Mouse (Mus musculus) testis, postnatal 14 days (tissue): ENCODE measurements around the gene Gucy2c.
"Not testable (repeated sequence)": the region's sequence is repeated elsewhere in the genome, so short reads cannot be mapped to it uniquely, and the experiment has no call there.

Source experiments
- DNase-seq: peaks from one replicate; pipeline ENCODE4 v3.0.0; 2021; ENCODE audit warnings: low spot score

Gene Gucy2c

GRCm38 (mm10) chr6:136803093-136803738, 21.7 kb upstream of the Gucy2c start:
- no peak for DNase-seq

GRCm38 (mm10) chr6:136801274-136801673, 19.7 kb upstream of the Gucy2c start:
- no peak for DNase-seq

DNA sequence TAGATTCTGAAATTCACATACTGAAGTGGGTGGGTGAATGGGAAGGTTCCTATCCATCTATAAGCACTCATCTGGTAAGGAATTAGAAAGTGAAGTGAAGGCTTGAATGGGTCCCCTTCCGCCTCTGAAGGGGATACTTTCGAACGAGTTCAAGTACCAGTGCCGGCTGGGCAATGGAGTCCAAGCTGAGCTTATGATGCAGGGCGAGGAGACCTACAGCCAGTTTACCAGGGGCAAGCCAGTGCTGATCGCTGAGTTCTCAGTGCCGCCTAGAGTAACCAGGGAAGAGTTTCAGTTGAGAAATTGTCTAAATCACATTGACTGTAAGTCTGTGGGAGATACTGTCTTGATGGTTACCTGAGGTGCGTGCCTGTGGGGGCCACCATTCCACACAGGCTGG, 19.1 kb upstream of the Gucy2c start:
- DNase-seq = no peak

- not testable (repeated sequence) for DNase-seq
Observed at GRCm38 (mm10) chr6:136797874-136798693, 16.5 kb upstream of the Gucy2c start.

GRCm38 (mm10) chr6:136795850-136796249, 14.3 kb upstream of the Gucy2c start:
- no peak for DNase-seq

DNA sequence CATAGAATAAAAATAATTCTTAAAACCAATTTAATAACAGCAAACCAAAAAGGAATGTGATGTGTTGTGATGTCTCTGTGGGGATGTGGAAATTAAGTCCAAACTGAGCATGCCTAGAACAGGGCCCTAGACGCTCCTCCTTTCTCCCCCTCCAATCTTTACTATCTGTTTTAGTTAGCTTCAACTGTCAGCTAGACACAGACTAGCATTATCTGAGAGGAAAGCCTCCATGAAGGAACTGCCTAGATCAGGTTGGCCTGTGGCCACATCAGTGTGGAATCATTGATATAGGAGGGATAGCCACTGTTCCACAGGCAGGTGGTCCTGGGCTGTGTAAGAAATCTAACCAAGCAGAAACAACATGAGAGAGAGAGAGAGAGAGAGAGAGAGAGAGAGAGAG, 13.5 kb upstream of the Gucy2c start:
- no peak for DNase-seq

- DNase-seq = no peak
Observed at GRCm38 (mm10) chr6:136793831-136794525, 12.4 kb upstream of the Gucy2c start.

DNA sequence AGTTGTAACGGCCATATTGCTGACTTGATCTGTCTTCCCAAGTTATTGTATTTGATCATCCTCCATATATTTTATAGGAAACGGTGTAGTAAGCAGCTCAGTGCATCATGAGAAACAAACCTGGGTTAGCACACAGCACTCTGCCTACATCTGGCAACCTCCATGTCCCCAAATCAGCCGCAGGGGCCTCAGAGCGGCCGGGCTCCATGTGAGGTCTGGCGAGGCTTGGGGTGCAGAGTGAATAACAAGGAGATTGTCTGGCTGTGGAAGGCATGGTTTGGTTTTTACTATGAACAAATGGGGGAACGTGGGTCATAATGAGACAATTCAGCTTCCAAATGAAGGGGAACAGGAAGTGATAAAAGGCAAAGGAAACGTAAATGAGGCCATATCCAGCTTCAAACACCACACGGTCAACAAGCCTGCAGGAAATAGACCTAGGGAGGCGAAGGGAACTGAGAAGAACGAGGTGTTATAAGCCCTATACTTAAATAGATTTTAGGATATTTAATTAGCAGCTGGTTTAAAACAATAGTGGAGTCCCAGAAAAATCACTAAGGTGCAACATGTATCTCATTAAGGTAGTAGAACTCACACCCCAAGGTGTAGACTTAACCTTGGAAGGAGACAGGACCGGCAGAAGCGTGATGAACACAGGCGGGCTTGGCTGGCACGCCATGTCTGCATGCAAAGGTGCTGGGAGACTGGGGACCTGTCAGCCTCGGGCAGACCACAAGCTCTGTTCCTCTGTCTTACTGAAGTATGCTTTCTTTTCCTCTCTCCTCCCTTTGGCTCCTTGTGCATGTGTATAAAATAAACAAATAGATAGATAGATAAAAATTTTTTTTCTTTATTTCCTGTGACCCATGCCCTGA, 11.6 kb upstream of the Gucy2c start:
- DNase-seq = no peak

GRCm38 (mm10) chr6:136789391-136789971, 7.9 kb upstream of the Gucy2c start:
- no peak for DNase-seq

DNA sequence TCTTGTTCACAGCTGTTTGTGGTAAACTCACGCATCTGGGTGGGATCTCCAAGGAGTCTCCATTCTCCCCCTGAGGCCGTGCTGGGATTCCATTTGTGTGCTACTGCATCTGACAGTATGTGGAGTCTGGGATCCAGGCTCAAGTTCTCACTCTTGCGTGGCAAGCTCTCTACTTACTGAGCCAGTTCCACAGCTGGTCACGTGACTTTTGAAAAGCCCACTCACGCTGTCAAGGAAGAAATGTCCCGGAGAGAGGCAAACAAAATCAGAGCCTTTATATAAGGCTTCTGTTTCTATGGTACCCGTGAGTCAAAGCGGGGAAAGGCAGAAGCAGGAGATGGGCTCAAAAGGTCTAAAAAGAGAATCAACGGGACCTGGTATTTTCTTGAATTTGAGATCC, 1.2 kb upstream of the Gucy2c start:
- DNase-seq = no peak

DNA sequence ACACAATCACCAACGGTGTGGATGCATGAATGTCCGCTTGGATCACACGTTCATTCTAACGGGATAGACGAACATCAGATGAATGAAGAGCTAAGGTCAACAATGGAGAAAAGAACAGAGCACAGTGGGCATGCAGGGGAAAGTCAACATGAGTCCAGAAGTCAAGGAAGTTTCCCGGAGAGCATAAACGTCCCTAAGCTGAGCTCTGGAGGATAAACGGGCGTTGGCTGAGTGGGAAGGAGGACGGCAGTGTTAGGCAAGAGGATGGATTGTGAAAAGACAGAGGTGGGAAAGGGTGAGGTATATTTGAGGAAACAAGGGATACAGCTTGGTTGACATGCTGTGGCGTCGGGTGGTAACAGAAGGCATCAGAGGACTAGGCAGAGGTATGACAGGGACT, 581 bp upstream of the Gucy2c start:
- no peak for DNase-seq

DNA sequence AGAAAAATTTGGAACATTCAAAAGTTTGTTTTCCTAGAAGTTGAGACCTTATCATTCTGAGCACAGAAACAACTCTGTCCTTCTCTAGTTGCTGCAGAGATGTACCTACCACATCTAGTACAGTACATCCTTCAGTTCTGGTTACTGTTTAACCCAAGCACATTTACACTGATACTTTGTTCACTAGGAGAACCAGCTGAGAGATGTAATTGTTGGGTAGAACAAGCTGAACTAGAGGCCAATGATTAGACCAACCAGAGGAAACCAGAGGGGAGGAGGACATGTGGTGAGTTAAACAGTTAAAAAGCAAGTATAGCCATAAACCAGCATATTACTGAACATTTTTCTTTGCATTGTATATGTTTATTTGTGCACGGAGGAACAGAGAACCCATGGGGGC, 5.2 kb downstream of the Gucy2c start:
- no peak for DNase-seq

GRCm38 (mm10) chr6:136769859-136770258, 11.7 kb downstream of the Gucy2c start:
- DNase-seq = no peak

- DNase-seq = no peak
Observed at GRCm38 (mm10) chr6:136769143-136769542, 12.4 kb downstream of the Gucy2c start.

GRCm38 (mm10) chr6:136763912-136764311, 17.7 kb downstream of the Gucy2c start:
- no peak for DNase-seq

DNA sequence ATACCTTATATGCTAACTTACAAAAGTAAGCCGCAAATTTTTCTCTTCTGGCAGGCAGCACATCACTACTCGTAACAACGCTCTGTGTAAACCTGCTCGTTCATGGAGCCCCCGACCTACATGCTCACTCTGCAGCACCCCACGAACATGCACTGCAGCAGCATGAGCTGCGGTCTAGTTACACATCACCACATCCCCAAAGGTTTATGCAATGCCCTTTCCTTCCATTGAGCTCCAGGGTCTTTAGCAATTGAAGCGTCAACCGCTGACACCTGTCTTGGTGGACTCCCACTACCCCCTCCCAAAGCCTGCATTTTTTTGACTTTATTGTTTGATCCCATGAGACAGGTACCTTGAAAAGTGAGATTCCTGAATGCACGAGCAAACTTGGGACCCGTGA, 31.0 kb downstream of the Gucy2c start:
- DNase-seq = no peak

DNA sequence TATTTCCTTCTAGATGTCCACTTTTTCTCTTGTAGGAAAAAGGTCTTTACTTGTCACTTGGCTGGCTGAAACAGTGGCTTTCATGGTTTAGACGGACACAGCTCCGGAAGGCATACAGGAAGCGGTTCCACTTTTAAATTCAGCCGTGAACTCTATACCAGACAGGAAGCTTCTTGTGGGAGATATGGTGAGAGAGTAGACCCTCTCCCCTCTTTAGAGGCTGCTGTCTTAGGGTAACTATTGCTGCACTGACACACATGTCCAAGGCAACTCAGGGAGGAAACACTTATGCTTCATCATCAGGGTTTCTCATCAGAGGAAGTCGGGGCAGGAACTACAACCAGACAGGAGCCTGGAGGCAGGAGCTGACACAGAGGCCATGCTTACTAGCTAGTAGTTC, 36.0 kb downstream of the Gucy2c start:
- DNase-seq = no peak

GRCm38 (mm10) chr6:136743729-136744128, 37.8 kb downstream of the Gucy2c start:
- no peak for DNase-seq

- DNase-seq = peak; percentile 63
Observed at GRCm38 (mm10) chr6:136742352-136743118, 39.0 kb downstream of the Gucy2c start.

DNA sequence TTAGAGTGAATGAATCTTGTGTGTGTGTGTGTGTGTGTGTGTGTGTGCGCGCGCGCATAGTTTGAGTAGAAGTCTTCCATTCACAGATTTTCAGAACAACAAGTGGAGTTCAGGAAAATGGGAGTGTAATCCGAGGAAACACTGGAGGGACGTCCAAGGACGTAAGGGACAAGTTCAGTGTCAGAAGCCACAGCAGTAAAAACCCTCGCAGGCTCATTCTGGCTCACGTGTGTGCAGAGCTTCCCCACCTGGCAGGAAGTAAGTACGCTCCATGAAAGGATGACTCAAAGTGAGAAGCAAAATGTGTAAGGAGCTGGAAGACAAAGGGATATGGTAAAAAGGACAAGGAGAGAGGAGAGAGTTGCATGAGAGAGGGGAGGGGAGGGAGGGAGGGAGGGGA, 40.3 kb downstream of the Gucy2c start:
- DNase-seq = no peak

DNA sequence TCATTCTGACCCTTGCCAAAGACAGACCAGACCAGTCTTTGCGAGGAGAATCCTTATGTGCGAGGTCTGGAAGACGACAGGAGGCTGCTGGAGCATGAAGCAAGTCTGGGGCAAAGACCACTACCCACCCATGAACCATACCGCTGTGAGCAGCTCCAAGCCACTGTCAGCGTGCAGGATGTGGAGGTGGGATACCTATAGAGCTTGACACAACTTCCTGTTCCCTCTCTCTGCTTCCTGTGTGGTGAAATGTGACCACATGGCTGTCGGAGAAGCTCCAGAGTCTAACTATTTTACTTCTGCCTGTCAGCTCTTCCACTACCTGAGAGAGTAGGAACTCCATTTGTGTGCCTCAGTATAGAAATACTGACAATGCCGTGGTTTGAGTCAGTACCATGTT, 45.8 kb downstream of the Gucy2c start:
- no peak for DNase-seq
